Mouse (Mus musculus) mouse embryonic stem cell (cell line): Measurements from ENCODE around the gene Cep89.

Source experiments
- in situ Hi-C, 2 experiments: fragments of 300-500 bp; cut with MboI; formaldehyde crosslinking; loops; 1 replicate in 1 of 2; 3 replicates in 1 of 2; pipeline ENCODE4 v1.14.3; 2019 to 2020; ENCODE audit warnings: low sequenced_read_pairs in 2 of 2, low pct_unique_long_range_greater_than_20kb in 1 of 2, mixed read lengths in 1 of 2; ENCODE audit not compliant: unreplicated experiment in 1 of 2

Gene Cep89

GRCm38 (mm10) chr7:35456091-35456814 lies 59.4 kb downstream of the Cep89 start:
- in situ Hi-C loops: no loop called here

DNA sequence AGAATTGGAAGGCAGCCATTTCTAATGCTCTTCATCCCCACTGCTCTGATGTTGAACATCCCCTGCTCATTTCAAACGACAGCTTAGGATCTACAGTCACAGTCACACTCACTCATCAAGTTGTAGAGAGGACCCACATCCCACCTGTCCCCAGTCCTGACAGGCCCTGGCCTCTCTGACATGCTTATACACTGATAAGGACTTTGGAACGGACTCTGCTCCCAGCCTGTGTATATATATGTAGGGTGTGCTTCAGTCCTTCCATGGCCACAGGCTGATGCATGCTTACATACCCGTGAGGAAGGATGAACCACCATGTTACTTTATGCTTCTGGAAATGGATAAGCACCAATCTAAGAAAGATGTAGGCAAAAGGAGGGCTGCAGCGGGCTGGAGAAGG lies 64.1 kb downstream of the Cep89 start:
- in situ Hi-C loops: no loop called here

DNA sequence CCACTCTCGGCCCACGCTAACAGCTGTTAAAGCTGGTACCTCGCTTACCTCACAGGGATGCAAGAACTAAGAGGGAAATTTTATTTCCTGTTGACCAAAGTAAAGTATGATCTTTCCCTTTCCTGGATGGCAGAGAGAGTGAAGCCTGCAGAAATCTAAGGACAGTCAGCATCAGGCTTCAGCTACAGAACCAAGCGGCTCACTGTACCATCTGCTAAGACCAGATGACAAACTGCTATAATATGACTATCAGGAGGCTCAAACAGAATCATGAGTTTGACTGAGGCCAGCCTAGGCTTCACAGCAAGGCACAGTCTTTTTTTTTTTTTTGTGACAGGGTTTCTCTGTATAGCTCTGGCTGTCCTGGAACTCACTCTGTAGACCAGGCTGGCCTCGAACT lies 68.2 kb downstream of the Cep89 start:
- in situ Hi-C loops: no loop called here

DNA sequence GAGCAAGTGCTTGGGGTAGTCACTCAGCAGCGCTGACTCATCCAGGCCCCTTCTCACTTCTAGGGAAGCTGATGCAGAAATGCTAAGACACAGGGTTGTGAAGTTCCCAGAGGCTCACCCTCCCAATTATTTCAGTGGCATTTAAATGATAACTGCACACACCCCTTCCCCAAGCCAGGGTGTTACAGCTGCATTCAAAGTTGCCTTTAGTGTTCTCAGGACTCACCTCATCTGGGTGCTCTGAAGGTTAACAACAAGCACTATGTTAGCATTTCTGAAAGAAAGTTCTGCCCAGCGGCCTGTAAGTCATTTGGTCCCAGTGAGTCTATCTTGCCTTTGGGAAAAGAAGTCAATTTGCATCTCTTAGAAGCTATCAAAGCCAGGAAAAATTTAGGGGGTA lies 71.0 kb downstream of the Cep89 start:
- in situ Hi-C loops: no loop called here

- in situ Hi-C loops: no loop called here
Measured at GRCm38 (mm10) chr7:35470794-35471193, 74.0 kb downstream of the Cep89 start.

GRCm38 (mm10) chr7:35476457-35476856 lies 79.6 kb downstream of the Cep89 start:
- in situ Hi-C loops: no loop called here

DNA sequence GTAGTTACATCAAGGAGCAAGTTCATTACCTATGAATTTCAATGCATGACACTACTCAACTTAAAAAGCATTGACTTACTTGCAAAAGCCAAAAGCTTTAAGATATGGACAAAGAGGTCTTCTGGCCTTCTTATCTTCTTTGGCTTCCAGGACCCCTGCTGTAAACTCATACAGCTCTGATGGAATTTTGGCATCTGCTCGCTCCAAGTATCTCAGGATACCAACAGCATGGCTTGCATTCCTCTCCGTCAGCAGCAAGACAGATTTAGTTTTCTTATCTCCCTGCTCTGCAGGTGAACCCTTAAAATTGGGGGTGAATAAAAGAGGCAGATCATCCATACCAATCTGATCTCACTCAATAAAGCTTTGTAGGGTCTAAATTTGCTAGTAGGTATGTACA lies 88.3 kb downstream of the Cep89 start:
- in situ Hi-C loops: no loop called here

- in situ Hi-C loops: no loop called here
Measured at GRCm38 (mm10) chr7:35486553-35486952, 89.7 kb downstream of the Cep89 start.
